Mouse (Mus musculus) forebrain, embryonic 12.5 days (tissue): Measurements from ENCODE around the gene Minpp1. TPM values are rescaled to one million over a fixed set of nuclear protein-coding genes. Genes with fewer than 3 reads are reported as not detected.

Experiments
- polyA plus RNA-seq: library from polyadenylated mRNA; unstranded; fragments of >200 nt; fragmentation: Nextera tagmentation; extraction: Ambion mirVana; gene quantifications from 2 replicates; pipeline ENCODE4 v1.2.1, GENCODE M21; 2016

The Minpp1 gene
- polyA plus RNA-seq, 1 experiment from 2014 or later, result 52.5 TPM

Other genes with a start within 250 kb of the Minpp1 start
- 12.3 and 13.8 TPM in 2 replicates for gene Sgms1, start 96.1 kb upstream of the Minpp1 start, polyA plus RNA-seq
- 74.3 and 78.0 TPM in 2 replicates for gene Rpl9-ps6, start 19.2 kb upstream of the Minpp1 start, polyA plus RNA-seq
- 3.4 and 4.1 TPM in 2 replicates for gene Papss2, start 110.0 kb downstream of the Minpp1 start, polyA plus RNA-seq